Mouse (Mus musculus): ENCODE measurements around the gene Gm4763. TPM values are rescaled to one million over a fixed set of nuclear protein-coding genes. Genes with fewer than 3 reads are reported as not detected.
"Not testable (repeated sequence)": the region's sequence is repeated elsewhere in the genome, so short reads cannot be mapped to it uniquely, and the experiment has no call there.

Gene Gm4763
- polyA plus RNA-seq, 1 experiment from 2014 or later, result not detected

GRCm38 (mm10) chr7:24715039-24715438 is 11.7 kb downstream of the Gm4763 start:
- WGBS (ENCODE audit: insufficient replicate concordance), result 36% methylated on average over 6 of the region's 6 CpGs
- ATAC-seq (ENCODE audit: insufficient read depth), result no peak
- no peak overlapping the region for H3K27ac ChIP-seq (replicated peaks)

GRCm38 (mm10) chr7:24708832-24709292 is 17.8 kb downstream of the Gm4763 start, which contains the start of gene BC049730:
Gene BC049730, plus strand, starts transcription at chr7:24709242.
- no peak within 1 kb of the TSS for H3K27ac ChIP-seq (replicated peaks)
- H3K4me1 ChIP-seq (replicated peaks), result no peaks in the 10 kb centered on the region
- H3K27me3 ChIP-seq, result 0 out of 2 replicates have a peak, but pooled peaks cover 5% of the 10 kb centered on the region
- no peaks in the 10 kb centered on the region for H3K36me3 ChIP-seq (replicated peaks)
- no peaks in the 10 kb centered on the region for H3K9me3 ChIP-seq (replicated peaks)
- WGBS (ENCODE audit: insufficient replicate concordance), result 82% methylated on average over 14 of the region's 14 CpGs
- no peak within 1 kb of the TSS for H3K4me2 ChIP-seq
- H3K4me3 ChIP-seq (replicated peaks), result no peak within 1 kb of the TSS
- no peak for ATAC-seq (ENCODE audit: insufficient read depth)
- H3K9ac ChIP-seq, result no peak within 1 kb of the TSS

More at GRCm38 (mm10) chr7:24715039-24715438, 11.7 kb downstream of the Gm4763 start:
- Histone ChIP-seq H3K4me3 (replicated peaks) (no peak overlapping the region), H3K4me1 (replicated peaks) (no peaks in the 10 kb centered on the region), H3K27me3 (no peaks in the 10 kb centered on the region), H3K36me3 (replicated peaks) (no peaks in the 10 kb centered on the region), H3K9ac (no peak overlapping the region), H3K4me2 (no peak overlapping the region), H3K9me3 (replicated peaks) (no peaks in the 10 kb centered on the region)

GRCm38 (mm10) chr7:24702841-24703240 is 23.9 kb downstream of the Gm4763 start:
- not testable (repeated sequence) for H3K4me2 ChIP-seq; H3K27me3 ChIP-seq; H3K27ac ChIP-seq (replicated peaks); H3K36me3 ChIP-seq (replicated peaks); H3K4me1 ChIP-seq (replicated peaks); H3K9ac ChIP-seq; ATAC-seq (ENCODE audit: insufficient read depth); H3K9me3 ChIP-seq (replicated peaks); H3K4me3 ChIP-seq (replicated peaks)
- 61% methylated on average over 9 of the region's 9 CpGs for WGBS (ENCODE audit: insufficient replicate concordance)

GRCm38 (mm10) chr7:24697891-24698290 is 28.8 kb downstream of the Gm4763 start:
- H3K4me1 ChIP-seq (replicated peaks); H3K4me3 ChIP-seq (replicated peaks); H3K36me3 ChIP-seq (replicated peaks); ATAC-seq (ENCODE audit: insufficient read depth); H3K27ac ChIP-seq (replicated peaks); H3K9me3 ChIP-seq (replicated peaks); H3K27me3 ChIP-seq; H3K9ac ChIP-seq; H3K4me2 ChIP-seq: not testable (repeated sequence)
- 81% methylated on average over 4 of the region's 4 CpGs for WGBS (ENCODE audit: insufficient replicate concordance)

DNA sequence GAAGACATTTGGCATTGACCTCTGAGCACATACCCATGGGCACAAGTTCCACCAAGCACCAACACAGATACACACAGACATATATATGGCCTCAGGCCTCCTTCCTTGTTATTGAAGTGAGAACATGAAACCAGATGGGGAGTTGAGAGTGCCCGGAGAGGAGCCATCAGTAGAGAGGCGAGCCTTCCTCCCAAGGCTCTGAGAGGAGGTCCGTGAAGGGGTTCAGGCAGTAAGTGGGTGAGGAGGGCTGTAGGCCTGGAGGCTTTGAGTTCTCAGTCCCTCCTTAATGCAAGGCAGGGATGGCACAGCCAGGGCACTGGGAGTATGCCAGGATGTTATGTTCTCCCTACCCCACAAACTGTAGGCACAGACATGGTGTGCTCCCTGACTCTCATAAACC is 34.0 kb downstream of the Gm4763 start:
- ATAC-seq (ENCODE audit: insufficient read depth); H3K36me3 ChIP-seq (replicated peaks); H3K9me3 ChIP-seq (replicated peaks); H3K9ac ChIP-seq; H3K27ac ChIP-seq (replicated peaks); H3K27me3 ChIP-seq; H3K4me2 ChIP-seq; H3K4me3 ChIP-seq (replicated peaks); H3K4me1 ChIP-seq (replicated peaks): not testable (repeated sequence)
- WGBS (ENCODE audit: insufficient replicate concordance), result 54% methylated on average over 3 of the region's 3 CpGs

GRCm38 (mm10) chr7:24687519-24687918 is 39.2 kb downstream of the Gm4763 start:
- not testable (repeated sequence) for H3K9me3 ChIP-seq (replicated peaks); H3K27me3 ChIP-seq; H3K4me2 ChIP-seq; H3K9ac ChIP-seq; ATAC-seq (ENCODE audit: insufficient read depth); H3K36me3 ChIP-seq (replicated peaks); H3K4me1 ChIP-seq (replicated peaks); H3K27ac ChIP-seq (replicated peaks); H3K4me3 ChIP-seq (replicated peaks)
- 74% methylated on average over 10 of the region's 10 CpGs for WGBS (ENCODE audit: insufficient replicate concordance)

- not testable (repeated sequence) for H3K27me3 ChIP-seq; H3K4me1 ChIP-seq (replicated peaks); H3K27ac ChIP-seq (replicated peaks); H3K9me3 ChIP-seq (replicated peaks); H3K4me2 ChIP-seq; H3K9ac ChIP-seq; H3K36me3 ChIP-seq (replicated peaks); ATAC-seq (ENCODE audit: insufficient read depth); H3K4me3 ChIP-seq (replicated peaks)
- WGBS (ENCODE audit: insufficient replicate concordance), result 56% methylated on average over 7 of the region's 7 CpGs
These were observed 42.6 kb downstream of the Gm4763 start for GRCm38 (mm10) chr7:24684121-24684520.

DNA sequence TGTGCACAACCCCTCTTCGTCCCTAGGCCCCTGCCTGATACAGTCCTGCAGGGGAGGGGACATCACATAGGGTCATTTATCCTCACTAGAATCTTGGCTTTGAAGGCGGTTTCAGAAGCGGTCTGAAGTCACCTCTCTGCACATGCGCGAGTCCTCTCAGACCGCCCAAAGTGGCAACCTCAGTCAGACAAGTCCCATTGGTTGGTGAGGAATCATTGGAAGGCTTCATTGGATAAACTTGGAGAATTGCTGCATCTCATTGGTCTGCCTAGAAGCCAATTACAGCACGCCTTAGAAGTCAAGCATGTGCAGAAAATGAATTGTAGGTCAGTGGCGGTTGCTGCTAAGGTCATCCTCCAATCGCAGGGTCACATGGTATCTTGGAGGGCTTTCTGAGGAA is 50.1 kb downstream of the Gm4763 start, which contains the start of gene Tex101:
TSS of gene Tex101 (minus strand) at position 101 of the 400 bp plus-strand sequence.
- Histone ChIP-seq H3K4me3 (replicated peaks) (no peak within 1 kb of the TSS), H3K36me3 (replicated peaks) (no peaks in the 10 kb centered on the region), H3K4me1 (replicated peaks) (no peaks in the 10 kb centered on the region), H3K9ac (no peak within 1 kb of the TSS), H3K27ac (replicated peaks) (no peak within 1 kb of the TSS), H3K4me2 (no peak within 1 kb of the TSS), H3K9me3 (replicated peaks) (no peaks in the 10 kb centered on the region), H3K27me3 (no peaks in the 10 kb centered on the region)
- WGBS (ENCODE audit: insufficient replicate concordance), result 71% methylated on average over 9 of the region's 9 CpGs
- no peak for ATAC-seq (ENCODE audit: insufficient read depth)

- no peak for ATAC-seq (ENCODE audit: insufficient read depth)
- WGBS (ENCODE audit: insufficient replicate concordance), result 75% methylated on average over 23 of the region's 23 CpGs
- H3K4me1 ChIP-seq (replicated peaks), result no peaks in the 10 kb centered on the region
- H3K4me3 ChIP-seq (replicated peaks), result no peak overlapping the region
- no peaks in the 10 kb centered on the region for H3K27me3 ChIP-seq
- no peak overlapping the region for H3K4me2 ChIP-seq
- H3K9me3 ChIP-seq (replicated peaks), result no peaks in the 10 kb centered on the region
- no peaks in the 10 kb centered on the region for H3K36me3 ChIP-seq (replicated peaks)
- H3K27ac ChIP-seq (replicated peaks), result no peak overlapping the region
- H3K9ac ChIP-seq, result no peak overlapping the region
These were observed 54.7 kb downstream of the Gm4763 start for GRCm38 (mm10) chr7:24671944-24672439.

Other genes with a start within 250 kb of the Gm4763 start
- 0.20 and 0.25 TPM in 2 replicates for gene Cadm4, start 244.9 kb downstream of the Gm4763 start, polyA plus RNA-seq (2015; fragmentation: Nextera tagmentation; extraction: Ambion mirVana)
- 4.2 and 4.5 TPM in 2 replicates for gene Zfp428, start 219.9 kb downstream of the Gm4763 start, polyA plus RNA-seq (2015; fragmentation: Nextera tagmentation; extraction: Ambion mirVana)
- not detected in 2 replicates for gene AC161166.1, start 214.5 kb downstream of the Gm4763 start, polyA plus RNA-seq (2015; fragmentation: Nextera tagmentation; extraction: Ambion mirVana)
- 1.6 and 2.0 TPM in 2 replicates for gene Irgq, start 196.2 kb downstream of the Gm4763 start, polyA plus RNA-seq (2015; fragmentation: Nextera tagmentation; extraction: Ambion mirVana)
- not detected in 2 replicates for gene Pinlyp, start 180.8 kb downstream of the Gm4763 start, polyA plus RNA-seq (2015; fragmentation: Nextera tagmentation; extraction: Ambion mirVana)
- 41.1 and 48.9 TPM in 2 replicates for gene Xrcc1, start 180.6 kb downstream of the Gm4763 start, polyA plus RNA-seq (2015; fragmentation: Nextera tagmentation; extraction: Ambion mirVana)
- gene Ethe1, start 139.4 kb downstream of the Gm4763 start, polyA plus RNA-seq (2015; fragmentation: Nextera tagmentation; extraction: Ambion mirVana), result 27.1 and 28.9 TPM in 2 replicates
- 0.22 and 0.24 TPM in 2 replicates for gene Zfp575, start 139.3 kb downstream of the Gm4763 start, polyA plus RNA-seq (2015; fragmentation: Nextera tagmentation; extraction: Ambion mirVana)
- gene Phldb3, start 116.1 kb downstream of the Gm4763 start, polyA plus RNA-seq (2015; fragmentation: Nextera tagmentation; extraction: Ambion mirVana), result 0.10 and 0.12 TPM in 2 replicates
- not detected in 2 replicates for gene Lypd3, start 90.4 kb downstream of the Gm4763 start, polyA plus RNA-seq (2015; fragmentation: Nextera tagmentation; extraction: Ambion mirVana)
- 0.08 TPM in 1 of 2 replicates, not detected in the other for gene Tex101, start 50.2 kb downstream of the Gm4763 start, polyA plus RNA-seq (2015; fragmentation: Nextera tagmentation; extraction: Ambion mirVana)
- gene BC049730, start 17.7 kb downstream of the Gm4763 start, polyA plus RNA-seq (2015; fragmentation: Nextera tagmentation; extraction: Ambion mirVana), result not detected in 2 replicates
- 10.1 and 13.5 TPM in 2 replicates for gene Cd177, start 33.4 kb upstream of the Gm4763 start, polyA plus RNA-seq (2015; fragmentation: Nextera tagmentation; extraction: Ambion mirVana)
- 2.1 and 2.4 TPM in 2 replicates for gene Ceacam10, start 50.3 kb upstream of the Gm4763 start, polyA plus RNA-seq (2015; fragmentation: Nextera tagmentation; extraction: Ambion mirVana)
- gene Gm9844, start 135.3 kb upstream of the Gm4763 start, polyA plus RNA-seq (2015; fragmentation: Nextera tagmentation; extraction: Ambion mirVana), result 1.6 and 1.9 TPM in 2 replicates
- gene Lypd4, start 143.0 kb upstream of the Gm4763 start, polyA plus RNA-seq (2015; fragmentation: Nextera tagmentation; extraction: Ambion mirVana), result not detected in 2 replicates
- not detected in 2 replicates for gene Dmrtc2, start 143.1 kb upstream of the Gm4763 start, polyA plus RNA-seq (2015; fragmentation: Nextera tagmentation; extraction: Ambion mirVana)
- gene Rps19, start 157.5 kb upstream of the Gm4763 start, polyA plus RNA-seq (2015; fragmentation: Nextera tagmentation; extraction: Ambion mirVana), result 1,016 and 1,167 TPM in 2 replicates
- 6.0 and 7.2 TPM in 2 replicates for gene Cd79a, start 170.5 kb upstream of the Gm4763 start, polyA plus RNA-seq (2015; fragmentation: Nextera tagmentation; extraction: Ambion mirVana)
- 41.7 and 46.4 TPM in 2 replicates for gene Arhgef1, start 176.0 kb upstream of the Gm4763 start, polyA plus RNA-seq (2015; fragmentation: Nextera tagmentation; extraction: Ambion mirVana)
- gene Gm4881, start 217.6 kb upstream of the Gm4763 start, polyA plus RNA-seq (2015; fragmentation: Nextera tagmentation; extraction: Ambion mirVana), result not detected in 2 replicates
- 59.4 and 69.5 TPM in 2 replicates for gene Rabac1, start 245.8 kb upstream of the Gm4763 start, polyA plus RNA-seq (2015; fragmentation: Nextera tagmentation; extraction: Ambion mirVana)